Mouse (Mus musculus): ENCODE measurements at regions not wholly inside any gene's neighbourhood (a gene's known extent, or its start where the extent isn't known, plus 50 kb on each side); places are given as distances from the start of the nearest gene placed in this dataset.
A peak's percentile ranks its signal among the peaks of the same experiment; 100 is the strongest.

DNA sequence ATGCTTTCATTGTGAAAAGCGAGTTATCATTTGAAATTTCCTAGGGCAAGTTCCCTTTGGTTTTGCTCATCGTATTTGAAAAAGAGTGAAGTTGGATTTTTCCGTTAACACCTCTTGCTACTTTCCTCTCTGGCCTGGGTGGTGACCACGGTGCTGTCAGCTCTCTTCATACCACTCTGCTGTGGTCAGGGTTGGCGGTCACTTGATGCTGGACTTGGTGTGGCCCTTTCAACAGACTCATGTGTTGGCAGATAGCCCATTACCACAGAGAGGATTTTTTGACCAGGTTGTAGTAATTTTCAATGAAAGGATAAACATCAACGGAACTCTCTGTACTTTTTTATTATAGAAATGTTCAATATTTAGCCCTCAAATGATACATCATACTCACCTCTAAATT is 354.3 kb upstream of the Pik3r1 start:
- DNase-seq (ENCODE audit: low spot score in 2 of 2) = no peak

DNA sequence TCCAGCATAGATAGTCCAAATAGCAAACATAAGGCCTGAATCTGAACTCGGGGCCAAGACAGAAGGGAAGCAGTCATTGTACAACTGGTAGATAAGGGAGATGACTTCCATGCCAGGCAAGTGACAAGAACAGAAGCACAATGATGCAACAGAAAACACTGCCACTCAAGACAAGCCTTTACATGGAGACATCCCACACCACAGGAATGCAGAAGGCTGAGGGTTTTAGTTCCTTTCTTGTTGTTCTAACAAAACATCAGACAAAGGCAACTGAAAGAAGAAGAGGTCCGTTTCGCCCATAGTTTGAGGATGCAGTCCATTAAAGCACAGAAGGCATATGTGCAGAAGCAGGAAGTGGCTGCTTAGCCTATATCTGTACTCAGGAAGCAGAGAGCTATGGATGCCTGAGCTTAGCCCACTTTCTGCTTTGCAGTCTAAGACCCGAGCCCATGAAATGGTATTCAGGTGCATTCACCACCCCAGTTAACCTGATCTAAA is 360.0 kb upstream of the Pik3r1 start:
- DNase-seq (ENCODE audit: low spot score in 2 of 2) = no peak

DNA sequence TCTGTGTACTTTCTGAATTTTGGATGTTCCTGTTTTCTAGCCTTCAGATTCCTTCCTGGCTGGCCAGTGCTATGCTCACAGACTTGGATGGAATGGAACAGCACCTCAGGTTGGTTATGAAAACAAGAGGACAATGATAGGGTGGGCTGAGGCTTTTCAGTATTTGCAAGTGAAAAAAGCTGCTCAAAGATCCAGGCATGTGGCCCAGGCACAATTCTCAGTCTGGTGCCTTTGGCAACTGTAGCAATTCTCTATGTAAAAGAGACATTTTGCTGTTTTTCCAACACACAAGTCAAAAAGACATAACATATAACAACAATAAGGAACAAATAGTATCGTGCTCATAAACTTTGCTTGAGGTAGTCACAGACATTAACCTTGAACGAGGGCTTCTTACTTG is 363.4 kb upstream of the Pik3r1 start:
- no peak for DNase-seq (ENCODE audit: low spot score in 2 of 2)

DNA sequence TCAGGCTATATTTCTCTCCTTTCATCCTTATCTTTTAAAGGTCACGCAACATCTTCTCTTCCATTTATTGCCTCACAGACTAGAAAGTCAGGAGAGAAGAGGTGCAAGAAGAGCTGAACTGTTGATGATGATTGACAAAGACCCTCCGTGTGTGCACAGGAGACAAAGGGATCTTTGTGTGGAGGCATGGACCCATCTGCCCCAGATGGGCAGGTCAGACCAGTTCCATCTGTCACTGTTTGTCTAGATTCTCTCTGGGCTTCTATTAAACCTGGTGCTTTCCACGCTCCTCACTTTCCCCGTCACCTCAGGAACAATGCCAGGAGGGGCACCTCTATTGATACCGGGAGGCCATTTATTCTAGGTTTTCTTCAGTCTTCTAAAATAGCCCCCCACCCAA is 364.1 kb upstream of the Pik3r1 start:
- no peak for DNase-seq (ENCODE audit: low spot score in 2 of 2)

DNA sequence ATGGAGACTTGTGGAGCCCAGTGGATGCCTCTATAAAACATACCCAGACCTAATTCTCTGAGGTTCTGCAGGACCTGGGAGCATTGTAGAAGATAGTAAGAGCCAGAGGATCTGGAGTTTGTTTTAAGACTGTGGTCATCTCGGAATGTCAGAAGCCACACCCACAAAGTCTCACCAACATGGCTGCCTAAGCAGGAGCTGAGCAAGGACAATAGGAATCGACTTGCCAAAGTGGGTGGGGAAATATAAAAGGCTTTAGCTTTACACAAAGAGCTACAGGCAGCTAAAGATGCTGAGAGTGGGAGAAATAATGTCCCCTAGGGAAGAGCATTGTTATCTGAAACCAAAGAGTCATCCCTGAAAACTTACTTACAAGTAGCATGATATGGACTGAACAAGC is 364.7 kb upstream of the Pik3r1 start:
- no peak for DNase-seq (ENCODE audit: low spot score in 2 of 2)

DNA sequence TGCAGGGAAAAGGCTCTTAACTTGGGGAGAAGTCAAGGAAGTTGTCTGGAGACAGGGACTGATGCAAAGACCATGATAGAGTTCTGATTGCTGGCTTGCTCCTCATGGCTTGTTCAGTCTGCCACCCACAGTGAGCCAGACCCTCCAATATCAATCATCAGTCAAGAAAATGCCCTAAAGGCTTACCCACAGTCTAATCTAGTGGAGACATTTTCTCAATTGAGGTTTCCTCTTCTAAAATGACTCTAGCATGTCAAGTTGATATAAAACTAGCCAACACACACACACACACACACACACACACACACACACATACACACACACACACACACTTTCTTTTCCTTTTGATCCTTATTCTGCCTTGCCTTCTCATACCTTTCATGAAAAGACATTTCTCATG is 367.2 kb upstream of the Pik3r1 start:
- no peak for DNase-seq (ENCODE audit: low spot score in 2 of 2)

DNA sequence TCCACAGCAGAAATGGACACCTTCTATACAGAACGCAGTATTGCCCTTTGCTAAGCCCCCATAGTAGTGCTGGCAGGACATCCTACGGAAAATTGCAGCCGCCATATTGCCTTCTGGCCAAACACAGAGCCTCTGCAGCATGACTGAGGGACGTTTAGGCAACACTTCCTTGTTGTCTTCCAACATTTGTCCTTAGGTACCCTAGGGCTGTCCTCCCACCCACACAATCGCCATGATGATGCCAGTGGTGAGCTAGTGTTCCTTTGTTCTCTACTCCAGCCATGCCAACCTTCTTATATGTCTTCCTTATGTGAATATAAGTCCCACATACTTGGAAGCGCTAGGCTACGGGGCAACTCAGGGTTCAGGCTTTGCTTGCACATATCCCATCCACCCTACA is 375.0 kb upstream of the Pik3r1 start:
- no peak for DNase-seq (ENCODE audit: low spot score in 2 of 2)

DNA sequence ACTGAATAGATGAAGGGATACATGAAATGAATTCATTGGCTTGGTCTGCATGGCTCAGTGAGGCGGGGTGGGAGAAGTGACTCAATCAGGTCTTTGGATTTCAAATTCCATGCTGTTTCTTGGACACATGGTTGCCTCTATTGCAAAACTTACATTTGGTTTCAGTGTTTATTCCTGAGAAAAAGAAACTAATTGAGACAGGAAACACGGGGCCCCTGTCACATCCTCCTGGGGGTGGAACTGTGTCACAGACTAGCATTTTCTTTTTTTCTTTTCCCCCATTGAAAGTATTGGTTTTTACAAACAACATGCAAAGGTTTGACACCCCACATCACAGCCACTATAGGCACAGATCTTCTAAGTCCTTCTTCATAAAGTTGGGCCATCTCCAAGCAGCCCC is 375.8 kb upstream of the Pik3r1 start:
- DNase-seq (ENCODE audit: low spot score in 2 of 2) = no peak

DNA sequence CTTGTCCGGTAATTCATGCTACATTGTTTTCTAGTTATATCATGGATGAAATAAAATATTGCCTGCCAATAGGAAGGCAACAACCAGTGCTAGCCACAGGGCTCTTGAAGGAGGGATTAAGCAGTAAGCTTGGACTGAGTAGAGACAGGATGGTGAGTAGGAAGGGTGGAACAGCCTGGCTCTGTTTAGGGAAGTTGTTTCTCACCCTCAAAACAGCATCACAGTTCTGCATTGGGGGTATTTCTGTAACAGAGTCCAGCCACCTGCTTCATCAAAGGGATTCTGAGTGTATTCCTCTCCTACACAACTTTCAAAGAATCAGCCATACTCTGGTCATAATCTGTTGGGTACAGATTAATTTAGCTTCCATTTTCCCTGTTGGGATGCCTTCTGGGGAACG is 380.0 kb upstream of the Pik3r1 start:
- no peak for DNase-seq (ENCODE audit: low spot score in 2 of 2)

DNA sequence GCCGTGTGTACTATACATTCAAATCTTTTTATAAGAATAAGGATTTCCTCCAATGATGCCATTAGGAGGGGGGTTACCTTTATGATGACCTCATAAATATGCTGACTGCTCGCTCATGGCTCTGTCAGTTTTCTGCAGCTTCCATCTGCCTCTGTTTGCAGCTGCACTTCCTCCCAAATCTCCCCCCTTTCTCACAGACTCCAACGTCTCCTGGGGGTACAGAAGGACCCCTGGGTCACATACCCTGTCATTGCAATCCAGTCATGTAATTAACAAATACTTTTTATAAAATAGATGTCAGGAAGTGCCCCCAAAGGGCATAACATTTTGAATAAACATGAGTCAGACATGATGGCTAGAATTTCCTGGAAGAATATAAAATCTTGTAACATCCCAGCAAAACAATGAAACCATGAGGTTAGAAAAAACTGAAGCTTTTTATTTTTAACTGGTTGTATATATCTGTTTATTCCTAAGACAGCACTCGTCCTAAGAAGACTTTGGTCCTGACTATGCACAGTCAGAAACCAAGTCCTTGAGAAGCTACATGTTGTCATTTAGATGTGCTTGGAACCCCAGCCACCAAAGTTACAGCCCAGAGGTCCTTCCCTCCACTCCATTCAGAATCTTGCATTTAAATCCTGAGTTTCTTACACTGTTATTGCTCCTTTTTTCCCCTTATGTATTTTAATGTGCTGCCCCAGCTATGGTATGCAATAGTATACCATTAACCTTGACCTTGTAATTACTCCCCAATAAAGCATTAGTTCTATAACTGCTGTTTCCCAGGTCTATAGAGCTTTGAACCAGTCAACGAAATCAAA is 386.0 kb upstream of the Pik3r1 start:
- DNase-seq (ENCODE audit: low spot score in 2 of 2) = no peak

DNA sequence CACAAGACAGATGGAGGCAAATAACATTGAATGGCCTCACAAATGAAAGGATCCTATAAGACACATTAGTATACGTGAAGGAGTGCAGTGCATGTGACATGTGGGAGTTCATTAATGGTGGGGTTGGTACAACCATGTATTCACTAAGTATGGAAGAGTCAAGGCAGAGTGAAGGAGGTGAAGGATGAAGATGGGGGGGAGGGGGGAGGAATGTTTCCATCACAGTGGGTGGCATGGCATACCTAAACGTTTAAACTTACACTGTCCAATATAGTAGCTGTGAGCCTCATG is 386.5 kb upstream of the Pik3r1 start:
- DNase-seq (ENCODE audit: low spot score in 2 of 2) = no peak

DNA sequence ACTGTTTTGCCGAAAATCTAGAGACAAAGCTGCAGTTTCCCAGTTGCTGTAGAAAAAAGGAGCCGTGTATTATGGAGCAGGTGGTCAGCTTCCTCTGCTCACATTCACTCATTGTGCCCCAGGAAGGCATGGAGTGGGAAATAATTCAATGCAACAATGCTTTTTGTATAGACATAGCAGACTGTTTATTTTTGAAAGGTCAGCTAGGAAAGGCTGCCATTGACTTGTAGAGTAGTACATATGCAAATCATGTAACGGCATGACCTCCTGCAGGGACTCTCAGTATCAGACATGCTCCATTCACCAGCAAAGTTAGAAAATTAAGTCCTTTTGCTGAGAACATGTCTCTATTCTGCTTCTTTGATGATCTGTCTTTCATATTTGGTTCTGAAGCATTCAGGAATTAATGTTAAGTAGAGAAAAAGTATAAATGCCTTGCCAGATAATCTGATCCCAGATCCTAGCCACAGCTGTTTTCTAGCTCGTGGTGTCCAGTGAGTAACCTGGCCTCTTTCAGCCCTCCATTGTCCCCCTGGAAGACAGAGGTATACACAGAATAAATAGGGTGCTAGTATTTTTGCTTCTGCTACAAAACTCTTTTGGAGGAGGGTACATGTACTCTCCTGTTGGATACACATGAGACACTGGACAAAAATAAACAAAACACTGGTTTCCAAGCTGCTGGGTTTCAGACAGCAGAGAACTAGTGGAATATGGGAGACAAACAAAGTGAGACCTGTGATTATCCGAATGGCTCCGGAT is 389.5 kb upstream of the Pik3r1 start:
- no peak for DNase-seq (ENCODE audit: low spot score in 2 of 2)

DNA sequence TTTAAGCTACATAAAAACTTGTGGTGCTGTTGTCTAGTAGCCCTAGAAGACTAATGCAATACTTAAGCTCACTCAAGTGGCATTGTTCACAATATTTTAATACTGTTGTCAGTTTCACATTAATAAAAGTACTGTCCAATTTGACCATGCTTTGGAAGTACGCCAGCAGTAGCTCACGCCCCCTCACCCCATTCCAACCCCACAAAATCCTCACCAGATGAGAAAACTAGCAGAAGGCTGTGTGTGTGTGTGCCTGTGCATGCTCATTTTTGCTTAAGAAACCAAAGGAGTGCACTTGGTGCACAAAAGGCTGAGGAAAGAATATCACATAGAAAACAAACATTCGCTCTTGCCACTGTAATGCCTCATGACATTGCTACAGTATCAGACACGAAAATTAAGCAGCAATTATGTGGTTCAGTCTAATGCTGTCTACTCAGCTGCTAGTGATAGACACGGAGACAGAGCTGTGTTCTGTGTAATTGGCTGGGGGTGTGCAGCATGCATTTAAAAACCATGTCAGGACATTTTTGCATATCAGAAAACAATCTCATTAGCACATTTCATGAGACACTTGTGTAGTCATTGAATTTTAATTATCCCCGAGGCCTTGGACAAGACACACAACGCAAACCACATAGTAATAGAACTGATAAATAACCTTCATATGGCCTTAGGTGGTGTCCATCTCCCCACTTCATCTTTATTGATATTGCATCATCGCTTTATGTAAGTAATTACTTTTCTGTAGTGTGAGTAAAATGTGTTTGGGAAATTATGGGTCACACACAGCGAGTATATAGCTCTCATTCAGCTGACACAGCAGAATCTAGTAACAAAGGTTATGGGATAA is 405.6 kb upstream of the Pik3r1 start:
- DNase-seq (ENCODE audit: low spot score in 2 of 2) = peak in 1 of 2 experiments; percentile 3

DNA sequence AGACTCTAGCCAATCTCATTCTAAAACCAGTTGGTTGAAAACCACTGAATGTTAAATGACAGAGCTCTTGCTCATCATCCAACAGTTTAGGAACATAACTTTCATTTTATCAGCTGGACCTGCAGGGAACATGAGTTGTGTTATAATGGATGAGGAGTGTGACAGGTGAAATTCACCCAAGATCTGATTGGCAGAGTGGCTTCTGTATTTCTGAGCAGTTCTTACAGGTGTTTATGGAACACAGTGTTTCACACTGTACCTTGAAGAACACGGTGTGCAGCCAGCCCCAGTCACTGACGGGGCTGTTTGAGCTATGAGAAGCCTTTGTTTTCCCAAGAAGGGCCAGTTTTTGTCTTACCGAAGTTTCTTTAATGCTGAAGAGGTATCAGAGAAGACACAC is 406.4 kb upstream of the Pik3r1 start:
- no peak for DNase-seq (ENCODE audit: low spot score in 2 of 2)

DNA sequence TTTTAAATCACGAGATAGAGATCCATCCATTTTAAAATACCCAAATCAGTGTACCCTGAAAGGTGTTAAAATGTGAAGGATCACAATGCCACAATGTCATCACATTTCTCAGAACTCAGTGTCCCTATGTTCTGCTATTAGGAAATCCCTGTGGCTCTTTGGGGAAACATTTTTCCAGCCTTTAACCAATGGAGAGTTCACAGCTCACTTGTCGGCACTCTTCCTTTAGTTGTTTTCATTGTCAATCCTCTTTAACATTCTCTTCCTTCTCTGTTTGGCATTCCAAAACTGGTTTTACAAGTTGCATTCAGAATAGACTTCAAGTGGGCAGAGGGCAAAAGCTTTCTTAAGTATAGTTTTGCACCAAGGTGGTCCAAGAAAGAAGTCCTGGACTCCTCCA is 406.9 kb upstream of the Pik3r1 start:
- no peak for DNase-seq (ENCODE audit: low spot score in 2 of 2)

DNA sequence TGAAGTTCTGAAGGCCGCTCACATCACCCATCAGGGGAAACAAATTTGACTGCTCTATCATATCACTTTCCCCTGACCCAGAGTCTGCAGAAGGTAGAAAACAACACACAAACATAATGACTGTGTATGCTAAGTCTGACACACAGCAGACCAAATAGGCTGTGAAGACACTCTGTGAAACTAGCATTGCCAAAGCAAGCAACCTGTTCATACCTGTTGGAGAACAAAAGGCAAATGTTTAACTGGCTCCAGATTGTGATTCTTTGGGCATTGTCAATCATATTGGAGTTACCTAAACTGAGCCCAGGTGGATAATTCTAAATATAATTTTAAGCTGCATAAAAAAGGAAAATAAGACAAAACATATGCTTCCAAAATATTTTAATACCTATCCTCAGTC is 407.4 kb upstream of the Pik3r1 start:
- DNase-seq (ENCODE audit: low spot score in 2 of 2) = no peak

DNA sequence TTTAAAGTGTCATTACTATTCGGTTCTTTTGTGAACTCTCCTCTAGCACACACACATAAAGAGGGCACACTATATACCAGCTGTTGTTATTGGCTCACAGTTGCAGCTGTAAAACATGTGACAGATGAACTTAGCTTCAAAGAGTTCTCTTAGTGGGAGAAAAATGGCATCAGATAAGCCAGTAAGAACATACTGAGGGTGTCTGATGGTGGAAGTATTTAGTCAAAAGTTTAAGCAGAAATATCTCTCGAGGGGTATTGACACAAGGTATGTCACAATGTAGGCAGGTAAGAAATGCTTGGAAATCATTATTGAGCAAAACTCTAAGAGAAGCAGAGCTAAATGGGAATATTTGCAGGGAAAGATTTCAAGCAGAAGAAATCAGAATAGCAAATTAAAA is 408.4 kb upstream of the Pik3r1 start:
- DNase-seq (ENCODE audit: low spot score in 2 of 2) = no peak

DNA sequence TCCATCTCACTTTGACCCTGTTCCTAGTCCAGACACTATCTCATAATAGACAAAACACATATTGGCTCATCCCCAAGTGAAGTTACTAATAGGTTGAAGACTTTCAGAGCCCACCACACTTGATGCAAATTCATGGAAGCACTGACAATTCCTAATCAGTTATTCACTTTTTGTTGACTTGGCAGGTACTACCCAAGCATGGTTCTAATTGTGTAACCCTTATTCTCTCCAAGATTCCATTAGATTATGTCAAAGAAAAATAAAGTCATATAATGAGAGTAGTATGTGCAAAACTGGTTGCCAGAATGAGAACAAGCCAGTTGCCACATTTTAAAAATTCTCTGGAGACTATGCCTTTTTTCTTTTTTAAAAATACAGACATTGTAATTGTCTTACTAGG is 426.7 kb upstream of the Pik3r1 start:
- no peak for DNase-seq (ENCODE audit: low spot score in 2 of 2)

DNA sequence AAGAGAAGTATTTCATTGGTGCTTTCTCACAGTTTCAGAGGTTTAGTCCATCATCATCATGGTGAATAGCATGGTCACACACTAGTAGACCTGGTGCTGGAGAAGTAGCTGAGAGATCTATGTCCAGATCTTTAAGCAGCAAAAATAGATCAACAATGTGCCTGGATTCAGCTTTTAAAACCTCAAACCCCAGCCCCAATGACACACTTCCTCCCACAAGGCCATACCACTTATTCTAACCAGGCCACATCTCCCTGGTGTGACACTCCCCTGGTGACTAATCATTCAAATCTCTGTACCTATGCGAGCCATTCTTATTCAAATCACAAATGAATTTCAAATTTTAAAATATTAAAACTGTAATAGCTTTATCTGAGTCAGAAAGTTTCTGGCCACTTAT is 434.3 kb upstream of the Pik3r1 start:
- DNase-seq (ENCODE audit: low spot score in 2 of 2) = no peak

DNA sequence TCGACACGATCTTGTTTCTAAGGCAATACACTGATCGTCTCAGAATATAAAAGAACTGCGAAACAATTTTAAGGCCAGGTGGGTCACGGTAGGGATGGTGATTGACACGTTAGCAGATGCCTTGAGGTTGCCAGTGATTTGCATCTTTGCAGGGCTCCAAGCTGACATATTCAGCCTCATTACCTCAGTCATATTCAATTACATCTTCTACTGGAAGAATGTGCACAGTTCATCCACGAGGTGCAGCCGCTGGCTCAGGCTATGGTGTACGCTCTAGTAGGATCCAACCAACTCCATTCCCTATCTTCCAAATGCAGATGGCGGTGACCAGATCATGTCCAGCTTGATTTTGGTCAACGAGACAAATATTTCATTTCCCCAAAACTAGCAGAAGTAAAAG is 450.5 kb upstream of the Pik3r1 start:
- no peak for DNase-seq (ENCODE audit: low spot score in 2 of 2)

DNA sequence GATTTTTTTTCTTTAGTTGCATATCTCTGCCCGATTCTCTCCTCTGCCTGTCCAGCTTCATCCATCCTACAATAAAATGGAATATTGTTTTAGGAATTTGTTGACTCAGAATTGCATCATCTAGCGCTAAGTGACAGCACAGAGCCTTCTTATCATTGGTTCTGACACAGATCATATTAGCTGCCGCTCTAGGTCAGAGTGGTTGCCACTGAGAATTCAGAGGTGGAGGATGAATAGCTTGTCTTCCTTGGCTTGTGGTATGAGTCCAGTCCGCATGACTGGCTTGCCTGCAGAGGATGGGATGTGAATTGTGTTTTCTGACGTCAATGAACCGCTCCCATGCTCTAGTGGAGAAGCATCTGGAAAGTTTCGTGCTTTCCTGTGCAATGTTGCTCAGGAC is 462.3 kb upstream of the Cd180 start:
- no peak for DNase-seq (ENCODE audit: low spot score in 2 of 2)
